Mouse (Mus musculus) kidney, embryonic 14.5 days (tissue): Measurements from ENCODE around the gene Syce3. TPM values are rescaled to one million over a fixed set of nuclear protein-coding genes. Genes with fewer than 3 reads are reported as not detected.

Source experiments
- ATAC-seq: fragments of 200-750 bp; cut with Nextera tagmentation; 2 replicates; pipeline ENCODE4 v1.8.0; 2017; ENCODE audit warnings: moderate number of reproducible peaks, mild to moderate bottlenecking, moderate TSS enrichment, moderate library complexity; ENCODE audit not compliant: low FRiP score, low TSS enrichment
- H3K27ac ChIP-seq: fragments of 300-500 bp; sonication (generic); 2 replicates; pipeline ENCODE4 v1.5.1; 2014; ENCODE audit warnings: low read depth, mild to moderate bottlenecking, low read length, moderate library complexity, mixed read lengths
- H3K27me3 ChIP-seq: fragments of 300-500 bp; sonication (generic); 2 replicates; pipeline ENCODE4 v1.6.1; 2014; ENCODE audit warnings: mild to moderate bottlenecking, low read length; ENCODE audit not compliant: control insufficient read depth, insufficient read depth
- H3K36me3 ChIP-seq: fragments of 300-500 bp; sonication (generic); 2 replicates; pipeline ENCODE4 v1.6.1; 2014; ENCODE audit warnings: low read length, mixed read lengths; ENCODE audit not compliant: control insufficient read depth, insufficient read depth
- H3K4me1 ChIP-seq: fragments of 300-500 bp; sonication (generic); 2 replicates; pipeline ENCODE4 v1.6.1; 2014; ENCODE audit warnings: low read length, mixed read lengths; ENCODE audit not compliant: control insufficient read depth, insufficient read depth
- H3K4me2 ChIP-seq: fragments of 300-500 bp; sonication (generic); replicated peaks from 2 replicates; pipeline ENCODE4 v1.6.1; 2014; ENCODE audit warnings: low read depth, mild to moderate bottlenecking, low read length
- H3K4me3 ChIP-seq: fragments of 300-500 bp; sonication (generic); 2 replicates; pipeline ENCODE4 v1.5.1; 2014; ENCODE audit warnings: mild to moderate bottlenecking, low read length
- H3K9ac ChIP-seq: fragments of 300-500 bp; sonication (generic); 2 replicates; pipeline ENCODE4 v1.6.1; 2014; ENCODE audit warnings: low read depth, mild to moderate bottlenecking, low read length, moderate library complexity
- H3K9me3 ChIP-seq: fragments of 300-500 bp; sonication (generic); 2 replicates; pipeline ENCODE4 v1.6.1; 2016; ENCODE audit warnings: low read length; ENCODE audit not compliant: control insufficient read depth
- WGBS: fragments of 180-500 bp; shearing (Covaris S2); extraction: QIAGEN DNeasy Blood & Tissue Kit; methylation state at CpG from one replicate; pipeline ENCODE4 v1.1.7; 2014; 5-methylcytosine and 5-hydroxymethylcytosine counted together
- polyA plus RNA-seq: library from polyadenylated mRNA; unstranded; fragments of >200 nt; fragmentation: Nextera tagmentation; extraction: Ambion mirVana; gene quantifications from 2 replicates; pipeline ENCODE4 v1.2.1, GENCODE M21; 2014

Gene Syce3
- polyA plus RNA-seq, 1 experiment from 2014 or later = not detected

DNA sequence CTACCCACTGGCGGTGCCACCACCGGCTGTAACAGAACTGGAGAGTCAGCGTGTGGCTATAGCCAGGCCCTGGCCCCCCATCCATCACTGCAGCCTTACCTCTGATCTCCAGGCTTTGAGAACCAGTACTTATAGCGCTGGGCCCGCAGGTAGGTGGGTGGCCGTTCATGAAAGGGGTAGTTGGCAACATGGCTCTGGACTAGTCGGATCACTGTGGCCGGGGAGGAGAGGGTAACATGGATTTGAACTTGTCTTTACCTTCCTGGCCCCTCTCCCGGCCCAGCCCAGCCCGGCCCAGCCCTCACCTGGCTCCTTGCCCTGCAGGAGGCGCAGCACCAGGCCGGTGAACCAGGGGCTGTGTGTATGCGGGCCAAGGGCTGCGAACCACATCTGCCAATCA lies 58.2 kb downstream of the Syce3 start:
- H3K4me3 ChIP-seq = no peak overlapping the region
- WGBS = 97% methylated on average over 14 of the region's 14 CpGs
- ATAC-seq = no peak
- H3K27ac ChIP-seq = no peak overlapping the region
- H3K36me3 ChIP-seq = peaks cover 36% of the 10 kb centered on the region
- peaks cover 7% of the 10 kb centered on the region; the same call in 1 of the 2 replicates for H3K4me1 ChIP-seq
- no peak overlapping the region for H3K4me2 ChIP-seq
- no peaks in the 10 kb centered on the region for H3K9me3 ChIP-seq
- H3K9ac ChIP-seq = no peak overlapping the region
- H3K27me3 ChIP-seq = no peaks in the 10 kb centered on the region

DNA sequence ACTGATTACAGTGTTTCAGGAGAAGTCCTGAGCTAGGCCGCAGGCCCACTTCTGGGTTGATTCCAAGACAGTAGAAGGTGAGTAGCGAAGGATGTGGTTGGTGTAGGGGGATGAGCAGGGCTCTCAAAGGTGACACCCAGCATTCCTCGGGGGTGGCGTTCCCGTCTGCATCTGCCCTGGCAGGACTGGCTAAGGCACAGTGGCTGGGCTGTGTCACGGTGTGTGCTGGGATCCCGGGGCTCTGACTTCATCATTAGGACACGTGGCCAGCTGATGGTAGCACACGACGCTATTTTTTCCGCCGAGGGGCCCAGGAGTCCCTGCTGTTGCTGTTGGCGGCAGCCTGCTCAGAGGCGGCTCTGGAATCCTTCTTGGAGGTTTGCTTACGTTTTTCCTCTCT lies 59.0 kb downstream of the Syce3 start:
- peaks cover 5% of the 10 kb centered on the region; the same call in 1 of the 2 replicates for H3K4me1 ChIP-seq
- H3K36me3 ChIP-seq = peaks cover 36% of the 10 kb centered on the region
- ATAC-seq = no peak
- no peak overlapping the region for H3K4me2 ChIP-seq
- H3K27me3 ChIP-seq = no peaks in the 10 kb centered on the region
- H3K4me3 ChIP-seq = no peak overlapping the region
- 90% methylated on average over 15 of the region's 15 CpGs for WGBS
- no peak overlapping the region for H3K9ac ChIP-seq
- no peaks in the 10 kb centered on the region for H3K9me3 ChIP-seq
- no peak overlapping the region for H3K27ac ChIP-seq

DNA sequence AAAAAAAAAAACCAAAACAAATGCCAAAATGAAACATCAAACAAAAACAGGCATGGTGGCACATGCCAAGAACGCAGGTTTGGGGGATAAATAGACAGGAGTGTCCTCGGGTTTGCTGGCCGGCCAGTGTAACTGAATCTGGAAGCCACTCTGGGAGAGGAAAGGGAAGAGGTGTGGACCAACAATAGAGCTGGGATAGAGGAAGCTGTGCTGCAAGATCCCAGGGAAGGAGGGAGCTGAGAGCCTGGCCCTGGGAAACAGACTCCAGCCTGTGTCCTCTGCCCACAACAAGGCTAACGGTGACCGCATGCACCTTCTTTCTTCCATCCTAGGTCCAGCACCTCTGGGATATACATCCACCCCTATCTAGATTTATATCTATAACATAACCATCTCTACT lies 59.9 kb downstream of the Syce3 start:
- H3K4me1 ChIP-seq = peaks cover 5% of the 10 kb centered on the region; the same call in 1 of the 2 replicates
- ATAC-seq = no peak
- H3K9ac ChIP-seq = no peak overlapping the region
- H3K9me3 ChIP-seq = no peaks in the 10 kb centered on the region
- no peak overlapping the region for H3K4me3 ChIP-seq
- H3K4me2 ChIP-seq = no peak overlapping the region
- WGBS = 74% methylated on average over 5 of the region's 5 CpGs
- H3K36me3 ChIP-seq = peaks cover 36% of the 10 kb centered on the region
- no peaks in the 10 kb centered on the region for H3K27me3 ChIP-seq
- H3K27ac ChIP-seq = no peak overlapping the region

DNA sequence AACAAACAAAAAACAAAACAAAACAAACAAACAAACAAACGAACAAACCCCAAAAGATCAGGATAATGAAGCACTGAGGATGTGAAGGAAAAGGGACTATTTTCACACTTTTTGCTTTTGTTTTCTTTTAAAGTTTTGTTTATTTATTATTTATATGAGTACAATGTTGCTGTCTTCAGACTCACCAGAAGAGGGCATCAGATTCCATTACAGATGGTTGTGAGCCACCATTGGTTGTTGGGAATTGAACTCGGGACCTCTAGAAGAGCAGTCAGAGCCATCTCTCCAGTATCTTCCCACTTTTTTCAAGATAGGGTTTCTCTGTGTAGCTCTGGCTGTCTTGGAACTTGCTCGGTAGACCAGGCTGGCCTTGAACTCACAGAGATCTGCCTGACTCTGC lies 67.0 kb downstream of the Syce3 start:
- Histone ChIP-seq H3K4me2 (no peak overlapping the region), H3K27ac (no peak overlapping the region), H3K9me3 (no peaks in the 10 kb centered on the region), H3K4me3 (no peak overlapping the region), H3K27me3 (no peaks in the 10 kb centered on the region), H3K36me3 (no peaks in the 10 kb centered on the region), H3K4me1 (no peaks in the 10 kb centered on the region), H3K9ac (no peak overlapping the region)
- 86% methylated on average over 3 of the region's 3 CpGs for whole genome bisulfite sequencing
- no peak for ATAC-seq

DNA sequence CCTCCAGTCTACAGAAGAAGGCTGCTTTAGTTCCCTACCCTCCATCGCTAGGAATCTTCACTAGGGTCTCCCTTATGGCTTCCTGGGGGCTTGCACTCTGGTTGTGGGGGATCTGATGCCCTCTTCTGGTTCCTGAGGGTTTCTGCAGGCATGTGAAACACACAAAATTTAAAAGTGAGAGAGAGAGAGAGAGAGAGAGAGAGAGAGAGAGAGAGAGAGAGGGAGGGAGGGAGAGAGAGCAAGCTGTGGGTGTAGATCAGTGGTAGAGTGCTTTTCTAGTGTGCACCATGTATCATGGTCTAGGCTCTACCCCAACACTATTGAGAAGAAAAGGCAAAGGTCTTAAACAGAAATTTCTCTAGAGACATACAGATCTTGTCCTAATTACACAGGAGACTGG lies 68.6 kb downstream of the Syce3 start:
- 44% methylated on average over 1 of the region's 1 CpGs for WGBS
- Histone ChIP-seq H3K9ac (no peak overlapping the region), H3K9me3 (no peaks in the 10 kb centered on the region), H3K36me3 (no peaks in the 10 kb centered on the region), H3K27me3 (no peaks in the 10 kb centered on the region), H3K4me1 (no peaks in the 10 kb centered on the region), H3K4me3 (no peak overlapping the region), H3K27ac (no peak overlapping the region), H3K4me2 (no peak overlapping the region)
- no peak for ATAC-seq

Other genes starting within 250 kb of the Syce3 start
- gene Plxnb2, start 229.7 kb downstream of the Syce3 start, polyA plus RNA-seq = 124 and 165 TPM in 2 replicates
- 15.8 and 16.6 TPM in 2 replicates for gene Dennd6b, start 214.0 kb downstream of the Syce3 start, polyA plus RNA-seq
- gene Ppp6r2, start 198.9 kb downstream of the Syce3 start, polyA plus RNA-seq = 23.6 and 29.8 TPM in 2 replicates
- gene Sbf1, start 95.2 kb downstream of the Syce3 start, polyA plus RNA-seq = 55.6 and 62.0 TPM in 2 replicates
- gene Adm2, start 87.8 kb downstream of the Syce3 start, polyA plus RNA-seq = 0.43 and 0.44 TPM in 2 replicates
- gene Miox, start 76.1 kb downstream of the Syce3 start, polyA plus RNA-seq = 0.76 TPM in 1 of 2 replicates, not detected in the other
- 28.0 and 48.1 TPM in 2 replicates for gene Lmf2, start 54.8 kb downstream of the Syce3 start, polyA plus RNA-seq
- gene Ncaph2, start 54.8 kb downstream of the Syce3 start, polyA plus RNA-seq = 130 and 151 TPM in 2 replicates
- gene Sco2, start 36.7 kb downstream of the Syce3 start, polyA plus RNA-seq = 10.2 and 11.4 TPM in 2 replicates
- 1.6 and 1.8 TPM in 2 replicates for gene Tymp, start 33.5 kb downstream of the Syce3 start, polyA plus RNA-seq
- gene Odf3b, start 31.2 kb downstream of the Syce3 start, polyA plus RNA-seq = 0.50 TPM in 1 of 2 replicates, not detected in the other
- not detected in 2 replicates for gene Klhdc7b, start 25.6 kb downstream of the Syce3 start, polyA plus RNA-seq
- gene Cpt1b, start 15.4 kb upstream of the Syce3 start, polyA plus RNA-seq = 1.7 and 2.5 TPM in 2 replicates
- 3.1 TPM in 2 replicates for gene C730034F03Rik, start 19.1 kb upstream of the Syce3 start, polyA plus RNA-seq
- not detected in 2 replicates for gene Gm44502, start 19.2 kb upstream of the Syce3 start, polyA plus RNA-seq
- gene Chkb, start 19.4 kb upstream of the Syce3 start, polyA plus RNA-seq = 51.7 and 57.7 TPM in 2 replicates
- gene Mapk8ip2, start 43.4 kb upstream of the Syce3 start, polyA plus RNA-seq = 0.34 and 0.37 TPM in 2 replicates
- 11.1 and 12.1 TPM in 2 replicates for gene Arsa, start 66.9 kb upstream of the Syce3 start, polyA plus RNA-seq
- gene Shank3, start 89.1 kb upstream of the Syce3 start, polyA plus RNA-seq = 2.5 and 3.0 TPM in 2 replicates
- gene Acr, start 157.8 kb upstream of the Syce3 start, polyA plus RNA-seq = 0.32 TPM in 1 of 2 replicates, not detected in the other
- 66.2 and 66.9 TPM in 2 replicates for gene Rabl2, start 181.4 kb upstream of the Syce3 start, polyA plus RNA-seq